Mouse (Mus musculus): ENCODE data around the gene Frmpd4.

- TF ChIP-seq USF1 (IDR thresholded peaks at IDR 0.05; ENCODE audit: low read depth) (no peak), POLR2A (IDR thresholded peaks at IDR 0.05; ENCODE audit: insufficient read length, low read depth) (no peak)
Measured at GRCm38 (mm10) chrX:167719092-167719491, 857.9 kb downstream of the Frmpd4 start.

Data from myocyte (in vitro differentiated cells).